Mouse (Mus musculus): ENCODE measurements around the gene Gpr160.

DNA sequence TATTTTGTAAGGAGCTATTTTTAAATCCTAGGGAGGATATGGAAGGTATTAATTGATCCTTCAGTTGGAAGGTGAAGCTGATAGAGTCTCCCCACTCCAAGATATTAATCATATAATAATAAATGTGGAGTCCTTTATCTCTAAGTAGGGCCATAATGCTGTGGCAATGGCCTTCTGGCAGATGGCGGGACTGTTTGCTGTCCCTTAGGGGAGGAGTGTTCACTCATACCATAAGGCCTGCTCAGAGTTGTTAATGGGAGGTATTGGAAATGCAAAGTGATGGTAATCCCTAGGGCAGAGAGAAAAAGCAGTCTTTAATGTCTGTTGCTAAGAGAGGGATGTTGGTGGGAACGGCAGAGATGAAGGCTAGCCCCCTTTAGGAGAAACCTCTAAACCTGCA is 10.0 kb upstream of the Gpr160 start:
- TF ChIP-seq GATA1 (IDR thresholded peaks at IDR 0.05; ENCODE audit: borderline replicate concordance, low read length) = no peak
- TF ChIP-seq FLI1 (IDR thresholded peaks at IDR 0.05; ENCODE audit: low read length) = no peak
